Mouse (Mus musculus) liver, postnatal 0 days (tissue): Measurements from ENCODE around the gene Epb41l2.

Source experiments
- CTCF ChIP-seq: sonication (generic); IDR thresholded peaks from 2 replicates; pipeline ENCODE4 v1.5.1; 2016; ENCODE audit warnings: antibody characterized with exemption, low read depth
- EP300 ChIP-seq: IDR thresholded peaks from 2 replicates; pipeline ENCODE4 v1.6.1; 2016; ENCODE audit warnings: antibody characterized with exemption, low read depth, mild to moderate bottlenecking

GRCm38 (mm10) chr10:25430862-25431261 lies 71.3 kb downstream of the Epb41l2 start:
- TF ChIP-seq CTCF (no peak), EP300 (no peak)
